Mouse (Mus musculus): ENCODE data around the gene Tmem183a. TPM values are rescaled to one million over a fixed set of nuclear protein-coding genes. Genes with fewer than 3 reads are reported as not detected.

Tmem183a gene
- total RNA-seq, 2 experiments from 2014 or later = 52.0 to 84.7 TPM

DNA sequence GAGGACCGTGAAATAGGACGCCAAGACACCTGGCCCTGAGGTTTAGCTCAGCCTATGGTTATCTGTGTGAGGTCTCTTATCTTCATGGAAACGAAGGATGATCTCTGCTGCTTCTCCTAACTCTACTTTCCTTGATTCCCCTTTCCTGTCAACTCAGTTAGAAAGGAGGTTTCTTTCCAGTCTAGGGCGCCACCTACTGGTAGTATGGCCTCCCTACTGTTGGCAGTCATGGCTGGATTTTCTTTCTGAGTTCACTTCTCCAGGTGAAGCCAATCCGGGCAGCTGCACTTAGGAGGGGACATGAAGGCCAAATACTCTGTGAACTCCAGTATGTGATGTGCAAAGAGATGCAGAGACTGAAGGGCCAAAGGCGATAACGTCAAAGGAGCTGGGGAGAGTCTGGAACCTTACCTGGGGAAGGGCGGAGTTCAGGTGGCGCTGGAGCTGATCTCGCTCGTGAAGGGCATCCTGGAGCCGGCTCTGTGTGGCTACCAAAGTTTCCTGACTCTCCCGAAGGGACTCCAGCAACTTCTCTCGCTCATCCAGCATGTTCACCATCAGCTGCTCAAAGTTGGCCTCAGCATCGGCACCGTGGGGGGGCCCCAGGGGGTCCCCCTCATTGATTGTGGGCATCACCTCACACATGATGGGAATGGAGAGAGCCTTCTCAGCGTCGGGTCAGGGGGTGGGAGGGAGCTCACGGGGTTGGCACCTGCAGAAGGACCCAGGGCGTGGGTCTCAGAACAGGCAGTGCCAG lies 29.7 kb downstream of the Tmem183a start:
- ATAC-seq (replicated peaks; ENCODE audit: low FRiP score, poor library complexity, severe bottlenecking) = 0 out of 2 replicates have a peak, but pooled peaks have one; percentile 45

DNA sequence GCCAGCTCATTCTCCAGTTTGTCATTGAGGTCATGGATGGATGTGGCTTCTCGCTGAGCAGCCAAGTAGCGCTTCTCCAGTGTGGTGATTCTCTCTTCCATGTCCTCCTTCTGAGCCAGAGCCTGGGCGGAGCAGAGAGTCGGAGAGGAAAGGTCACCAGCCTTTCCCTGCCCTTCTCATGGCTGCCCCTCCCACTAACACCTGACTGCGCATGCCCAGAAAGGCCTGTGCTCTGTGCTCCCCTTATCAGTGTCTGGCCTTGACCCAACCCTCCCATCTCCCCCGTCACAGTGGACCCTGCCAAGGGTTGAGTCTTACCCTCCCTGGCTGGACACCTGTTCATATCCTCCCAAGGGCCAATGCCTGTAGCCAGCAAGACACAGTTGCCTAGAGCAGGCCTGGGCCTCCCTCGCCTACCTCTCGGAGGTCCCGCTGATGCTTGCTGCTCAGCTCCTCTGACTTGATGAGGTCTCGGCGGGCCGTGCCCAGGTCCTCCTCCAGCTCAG lies 34.9 kb downstream of the Tmem183a start:
- no peak for ATAC-seq (replicated peaks; ENCODE audit: low FRiP score, poor library complexity, severe bottlenecking)

GRCm38 (mm10) chr1:134322591-134322990 lies 39.2 kb downstream of the Tmem183a start:
- ATAC-seq (replicated peaks; ENCODE audit: low FRiP score, poor library complexity, severe bottlenecking) = no peak

DNA sequence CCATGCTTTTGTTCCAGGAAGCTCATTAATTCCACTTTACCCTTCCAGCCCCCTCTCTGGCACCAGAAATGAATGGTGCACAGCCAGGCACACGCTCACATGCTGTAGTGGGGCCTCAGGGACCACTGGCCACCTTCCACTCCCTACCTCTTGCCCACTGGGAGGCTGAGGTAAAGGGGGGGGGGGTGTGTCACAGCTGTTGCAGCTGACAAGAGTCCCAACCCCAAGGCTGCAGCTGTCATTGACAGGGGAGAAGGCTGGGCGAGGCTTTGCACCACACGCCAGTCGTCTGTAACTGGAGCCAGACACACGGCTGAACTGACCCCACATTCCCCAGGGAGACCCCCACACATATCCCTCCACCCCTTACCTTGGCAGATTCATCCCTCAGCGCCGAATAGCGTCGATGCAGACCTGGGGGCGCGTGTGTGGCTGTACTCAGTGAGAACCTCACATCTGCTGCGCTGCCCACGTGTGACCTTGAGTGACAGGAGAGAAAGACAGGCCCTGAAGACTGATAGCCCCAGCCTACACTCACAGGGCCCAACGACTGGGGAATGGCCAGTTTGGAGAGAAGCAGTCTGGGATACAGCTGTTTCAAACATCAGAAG lies 41.0 kb downstream of the Tmem183a start:
- ATAC-seq (replicated peaks; ENCODE audit: low FRiP score, poor library complexity, severe bottlenecking) = no peak

- ATAC-seq (replicated peaks; ENCODE audit: low FRiP score, poor library complexity, severe bottlenecking) = no peak
These were observed 43.5 kb downstream of the Tmem183a start for GRCm38 (mm10) chr1:134318261-134318660.

DNA sequence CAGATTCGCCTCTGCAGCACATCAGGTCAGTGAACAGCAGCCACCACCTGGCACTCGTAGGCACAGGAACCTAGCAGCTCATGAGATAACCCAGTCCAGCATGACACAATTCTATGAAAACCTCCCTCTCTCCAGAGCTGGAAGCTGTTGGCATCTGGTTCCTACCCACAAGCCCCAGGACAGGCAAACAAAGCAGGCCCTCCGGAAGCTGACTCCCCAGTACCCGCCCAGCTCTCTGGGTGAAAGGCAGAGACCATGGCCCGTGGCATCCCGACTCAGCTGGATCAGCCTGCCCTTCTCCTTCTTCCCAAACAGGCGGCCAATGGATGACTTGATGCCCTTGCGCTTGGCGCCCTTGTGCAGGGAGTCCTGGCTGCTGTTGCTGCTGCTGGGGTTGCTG lies 45.4 kb downstream of the Tmem183a start:
- ATAC-seq (replicated peaks; ENCODE audit: low FRiP score, poor library complexity, severe bottlenecking) = no peak

DNA sequence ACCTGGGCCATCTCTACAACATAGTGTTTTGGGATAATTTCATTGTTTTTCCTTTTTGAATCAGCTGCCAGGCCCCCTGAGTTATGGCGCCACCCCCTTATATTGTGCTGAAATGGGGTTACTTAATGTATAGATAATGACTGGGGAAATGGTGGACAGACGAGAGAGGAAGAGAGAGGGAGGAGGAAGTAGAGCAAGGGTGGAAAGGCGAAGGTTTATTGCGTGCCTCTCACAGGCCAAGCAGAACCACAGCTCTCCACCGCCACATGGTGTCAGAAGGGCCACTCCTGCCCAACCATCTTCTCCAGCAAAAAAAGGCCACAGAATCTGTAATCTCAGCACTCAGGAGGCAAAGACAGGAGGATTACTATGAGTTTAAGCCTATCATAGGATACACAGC lies 46.6 kb downstream of the Tmem183a start:
- no peak for ATAC-seq (replicated peaks; ENCODE audit: low FRiP score, poor library complexity, severe bottlenecking)

- no peak for ATAC-seq (replicated peaks; ENCODE audit: low FRiP score, poor library complexity, severe bottlenecking)
These were observed 50.0 kb downstream of the Tmem183a start for GRCm38 (mm10) chr1:134311760-134312159.

DNA sequence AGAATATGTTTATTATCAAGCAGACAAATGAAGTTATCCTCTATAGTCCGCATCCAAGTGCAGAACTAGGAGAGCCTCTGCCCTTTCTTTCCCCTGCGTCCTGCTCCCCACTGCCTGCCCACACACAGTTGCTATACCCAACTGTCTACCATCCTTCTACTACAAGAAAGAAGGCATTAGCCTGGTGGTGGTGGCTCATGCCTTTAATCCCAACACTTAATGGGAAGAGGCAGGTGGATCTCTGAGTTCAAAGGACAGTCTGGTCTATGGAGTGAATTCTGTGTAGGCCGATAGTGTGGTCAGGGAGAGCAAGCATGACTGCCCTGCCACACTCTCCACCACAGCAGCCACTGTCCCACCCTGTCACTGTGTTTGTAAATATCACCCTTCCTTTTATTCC lies 51.0 kb downstream of the Tmem183a start:
- ATAC-seq (replicated peaks; ENCODE audit: low FRiP score, poor library complexity, severe bottlenecking) = no peak

DNA sequence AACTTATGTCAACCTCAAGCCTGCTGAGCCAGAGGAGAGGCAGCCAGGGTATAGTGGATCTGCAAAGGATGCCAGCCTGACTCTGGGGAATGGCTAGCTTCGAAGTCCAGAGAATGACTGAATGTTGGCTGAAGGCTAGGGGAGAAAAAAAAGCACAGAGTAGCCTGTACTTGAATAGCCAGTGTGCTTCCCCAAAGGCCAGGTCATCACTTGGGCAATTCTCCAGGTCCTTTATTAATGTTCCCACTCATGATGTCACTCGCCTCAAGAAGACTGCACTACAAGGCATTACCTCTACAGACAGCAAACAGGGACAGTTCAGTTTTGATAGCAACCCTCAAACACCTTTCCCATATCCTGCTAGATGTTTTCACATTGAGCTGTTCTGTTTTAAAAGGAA lies 51.5 kb downstream of the Tmem183a start:
- ATAC-seq (replicated peaks; ENCODE audit: low FRiP score, poor library complexity, severe bottlenecking) = no peak

DNA sequence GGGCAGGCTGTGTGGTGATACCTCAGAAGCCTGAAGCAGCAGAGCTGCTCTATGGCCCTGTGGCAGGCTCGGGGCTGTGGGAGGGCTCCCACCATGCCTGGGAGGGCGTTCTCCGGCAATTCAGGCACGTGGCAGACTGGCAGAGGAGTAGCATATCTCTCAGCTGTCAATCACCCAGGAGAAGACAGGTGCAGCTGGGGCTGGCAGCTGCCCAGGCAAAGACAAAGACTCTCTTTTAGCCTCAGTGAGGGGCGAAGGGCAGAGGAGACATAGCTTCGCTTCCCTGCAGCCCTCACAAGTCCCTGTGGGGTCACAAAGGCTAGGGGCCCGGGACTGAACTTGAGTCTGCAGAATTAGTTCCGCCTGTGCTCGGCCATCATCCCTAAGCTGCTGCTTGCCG lies 54.4 kb downstream of the Tmem183a start:
- ATAC-seq (replicated peaks; ENCODE audit: low FRiP score, poor library complexity, severe bottlenecking) = no peak

GRCm38 (mm10) chr1:134304940-134305339 lies 56.8 kb downstream of the Tmem183a start:
- ATAC-seq (replicated peaks; ENCODE audit: low FRiP score, poor library complexity, severe bottlenecking) = no peak

GRCm38 (mm10) chr1:134302568-134303238 lies 59.1 kb downstream of the Tmem183a start:
- no peak for ATAC-seq (replicated peaks; ENCODE audit: low FRiP score, poor library complexity, severe bottlenecking)

DNA sequence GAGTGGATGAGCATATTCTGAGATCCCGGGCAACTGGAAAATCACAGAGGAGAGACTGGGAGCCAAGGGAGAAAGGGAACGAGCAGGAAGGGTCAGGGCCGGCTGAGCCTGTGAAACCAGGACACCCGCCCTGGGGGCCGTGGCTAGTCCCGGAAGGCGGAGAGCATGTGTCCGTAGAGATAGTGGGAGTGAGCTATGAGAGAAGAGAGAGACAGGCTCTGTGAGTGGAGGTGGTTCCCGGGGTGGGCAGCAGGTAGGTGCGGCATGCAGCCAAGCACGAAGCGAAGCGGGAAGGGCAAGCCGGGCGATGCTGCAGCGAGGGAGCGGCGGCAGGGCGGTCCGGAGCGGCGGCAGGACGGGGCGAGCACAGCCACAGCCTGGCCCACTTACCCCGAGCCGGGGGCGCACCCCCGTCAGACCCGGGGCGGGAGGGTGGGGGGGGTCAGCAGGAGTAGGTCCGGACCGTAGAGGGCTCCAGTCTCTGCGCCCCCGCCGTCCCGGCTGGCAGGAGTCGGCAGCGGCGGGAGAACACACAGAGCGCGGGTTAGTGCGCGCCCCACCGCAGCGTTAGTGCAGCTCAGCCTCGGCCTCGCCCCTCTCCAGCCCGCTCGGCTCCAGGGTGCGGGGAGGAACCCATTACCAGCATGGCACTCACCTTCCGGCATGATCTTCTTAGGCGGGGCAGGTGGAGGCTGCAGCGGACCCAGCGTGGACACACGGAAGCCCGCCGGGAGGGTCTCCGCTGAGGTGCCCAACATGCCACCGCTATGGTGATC lies 63.0 kb downstream of the Tmem183a start:
- no peak for ATAC-seq (replicated peaks; ENCODE audit: low FRiP score, poor library complexity, severe bottlenecking)

GRCm38 (mm10) chr1:134297265-134297664 lies 64.5 kb downstream of the Tmem183a start:
- ATAC-seq (replicated peaks; ENCODE audit: low FRiP score, poor library complexity, severe bottlenecking) = no peak

Other genes starting within 250 kb of the Tmem183a start
- 19.3 and 76.8 TPM in 2 replicates for gene Chil1, start 179.8 kb downstream of the Tmem183a start, total RNA-seq (2015; ENCODE audit: low replicate concordance)
- 13.9 and 22.5 TPM in 2 replicates for gene Chil1, start 179.8 kb downstream of the Tmem183a start, total RNA-seq (2017; ENCODE audit: low replicate concordance)
- gene Mybph, start 168.5 kb downstream of the Tmem183a start, total RNA-seq (2015; ENCODE audit: low replicate concordance) = not detected in 2 replicates
- gene Mybph, start 168.5 kb downstream of the Tmem183a start, total RNA-seq (2017; ENCODE audit: low replicate concordance) = 0.39 TPM in 1 of 2 replicates, not detected in the other
- not detected in 2 replicates for gene Adora1, start 126.5 kb downstream of the Tmem183a start, total RNA-seq (2015; ENCODE audit: low replicate concordance)
- not detected in 2 replicates for gene Adora1, start 126.5 kb downstream of the Tmem183a start, total RNA-seq (2017; ENCODE audit: low replicate concordance)
- not detected in 2 replicates for gene Myog, start 72.0 kb downstream of the Tmem183a start, total RNA-seq (2015; ENCODE audit: low replicate concordance)
- gene Myog, start 72.0 kb downstream of the Tmem183a start, total RNA-seq (2017; ENCODE audit: low replicate concordance) = not detected in 2 replicates
- 0.42 and 0.72 TPM in 2 replicates for gene Ppfia4, start 29.1 kb downstream of the Tmem183a start, total RNA-seq (2015; ENCODE audit: low replicate concordance)
- 3.0 TPM in 1 of 2 replicates, not detected in the other for gene Ppfia4, start 29.1 kb downstream of the Tmem183a start, total RNA-seq (2017; ENCODE audit: low replicate concordance)
- gene 4933406M09Rik, start 24.0 kb upstream of the Tmem183a start, total RNA-seq (2015; ENCODE audit: low replicate concordance) = not detected in 2 replicates
- not detected in 2 replicates for gene 4933406M09Rik, start 24.0 kb upstream of the Tmem183a start, total RNA-seq (2017; ENCODE audit: low replicate concordance)
- 22.3 and 39.0 TPM in 2 replicates for gene Cyb5r1, start 43.6 kb upstream of the Tmem183a start, total RNA-seq (2015; ENCODE audit: low replicate concordance)
- 12.9 and 30.3 TPM in 2 replicates for gene Cyb5r1, start 43.6 kb upstream of the Tmem183a start, total RNA-seq (2017; ENCODE audit: low replicate concordance)
- 151 and 153 TPM in 2 replicates for gene Adipor1, start 53.4 kb upstream of the Tmem183a start, total RNA-seq (2015; ENCODE audit: low replicate concordance)
- 114 and 119 TPM in 2 replicates for gene Adipor1, start 53.4 kb upstream of the Tmem183a start, total RNA-seq (2017; ENCODE audit: low replicate concordance)
- gene Klhl12, start 93.6 kb upstream of the Tmem183a start, total RNA-seq (2015; ENCODE audit: low replicate concordance) = 134 TPM in 2 replicates
- 126 and 208 TPM in 2 replicates for gene Klhl12, start 93.6 kb upstream of the Tmem183a start, total RNA-seq (2017; ENCODE audit: low replicate concordance)
- gene Rabif, start 132.7 kb upstream of the Tmem183a start, total RNA-seq (2015; ENCODE audit: low replicate concordance) = 15.5 and 18.4 TPM in 2 replicates
- 3.6 and 11.7 TPM in 2 replicates for gene Rabif, start 132.7 kb upstream of the Tmem183a start, total RNA-seq (2017; ENCODE audit: low replicate concordance)
- gene Mgat4e, start 187.7 kb upstream of the Tmem183a start, total RNA-seq (2015; ENCODE audit: low replicate concordance) = not detected in 2 replicates
- gene Mgat4e, start 187.7 kb upstream of the Tmem183a start, total RNA-seq (2017; ENCODE audit: low replicate concordance) = not detected in 2 replicates
- 5.4 and 20.1 TPM in 2 replicates for gene Kdm5b, start 198.2 kb upstream of the Tmem183a start, total RNA-seq (2015; ENCODE audit: low replicate concordance)
- 2.2 and 4.1 TPM in 2 replicates for gene Kdm5b, start 198.2 kb upstream of the Tmem183a start, total RNA-seq (2017; ENCODE audit: low replicate concordance)

All from erythroid progenitor cell, adult 5-6 weeks (primary cell).